Mouse (Mus musculus) megakaryocyte, embryonic 14.5 days (primary cell): Measurements from ENCODE around the gene Lct. TPM values are rescaled to one million over a fixed set of nuclear protein-coding genes. Genes with fewer than 3 reads are reported as not detected.

Experiments used
- H3K27me3 ChIP-seq: replicated peaks from 2 replicates; pipeline ENCODE3; 2012; ENCODE audit warnings: inconsistent platforms
- H3K36me3 ChIP-seq: replicated peaks from 2 replicates; pipeline ENCODE3; 2012; ENCODE audit warnings: low read length, inconsistent platforms, mixed read lengths
- H3K4me1 ChIP-seq: 2 replicates; pipeline ENCODE4 v1.6.1; 2012; ENCODE audit warnings: inconsistent platforms
- H3K4me3 ChIP-seq: replicated peaks from 2 replicates; pipeline ENCODE3; 2012; ENCODE audit warnings: moderate library complexity, mild to moderate bottlenecking, inconsistent platforms
- H3K9me3 ChIP-seq: 2 replicates; pipeline ENCODE4 v1.6.1; 2012; ENCODE audit warnings: inconsistent platforms
- FLI1 ChIP-seq: IDR thresholded peaks from 2 replicates; pipeline ENCODE4 v1.6.1; 2012; ENCODE audit warnings: low read length, inconsistent platforms, mixed read lengths
- GATA1 ChIP-seq: IDR thresholded peaks from 3 replicates; pipeline ENCODE4 v1.6.1; 2012; ENCODE audit warnings: mixed read lengths, low read length, inconsistent platforms, borderline replicate concordance
- polyA plus RNA-seq: library from polyadenylated mRNA; stranded (reverse); fragments of >175 nt; gene quantifications from 2 replicates; pipeline ENCODE4 v1.2.3, GENCODE M21; 2012; ENCODE audit warnings: low replicate concordance; ENCODE audit not compliant: insufficient read depth

Gene Lct
- polyA plus RNA-seq, 1 experiment, result not detected

- Histone ChIP-seq H3K4me1 (peaks cover 5% of the 10 kb centered on the region; the same call in 1 of the 2 replicates), H3K4me3 (no peak overlapping the region), H3K27me3 (peaks cover 4% of the 10 kb centered on the region), H3K9me3 (0 out of 2 replicates have a peak, but pooled peaks cover 4% of the 10 kb centered on the region), H3K36me3 (no peaks in the 10 kb centered on the region)
- TF ChIP-seq GATA1 (no peak), FLI1 (no peak)
Observed at GRCm38 (mm10) chr1:128303900-128304299, 24.2 kb downstream of the Lct start.

- Histone ChIP-seq H3K27me3 (peaks cover 20% of the 10 kb centered on the region), H3K4me3 (no peak overlapping the region), H3K36me3 (no peaks in the 10 kb centered on the region), H3K4me1 (peaks cover 7% of the 10 kb centered on the region; the same call in 1 of the 2 replicates), H3K9me3 (no peaks in the 10 kb centered on the region)
- TF ChIP-seq FLI1, result no peak
- no peak for TF ChIP-seq GATA1
Observed at GRCm38 (mm10) chr1:128295717-128296528, 32.2 kb downstream of the Lct start.

DNA sequence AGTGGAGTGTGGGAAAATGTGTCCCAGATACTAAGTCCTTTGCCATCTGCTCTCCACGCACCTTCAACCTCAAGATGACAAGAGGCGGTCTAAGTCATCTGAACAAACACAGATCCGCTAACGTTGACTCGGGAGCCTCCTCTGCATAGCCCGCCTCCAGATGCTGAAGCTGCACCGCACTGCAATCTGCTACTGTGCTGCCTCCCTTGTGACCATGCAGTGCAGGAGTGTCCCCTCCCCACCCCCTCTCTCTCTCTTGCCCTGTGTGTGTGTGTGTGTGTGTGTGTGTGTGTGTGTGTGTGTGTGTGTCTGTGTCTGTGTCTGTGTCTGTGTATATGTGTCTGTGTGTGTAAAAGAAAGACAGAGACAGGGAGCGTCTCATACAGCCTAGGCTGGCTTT, 32.8 kb downstream of the Lct start:
- Histone ChIP-seq H3K4me3 (no peak overlapping the region), H3K36me3 (no peaks in the 10 kb centered on the region)
- TF ChIP-seq GATA1 (no peak), FLI1 (no peak)

DNA sequence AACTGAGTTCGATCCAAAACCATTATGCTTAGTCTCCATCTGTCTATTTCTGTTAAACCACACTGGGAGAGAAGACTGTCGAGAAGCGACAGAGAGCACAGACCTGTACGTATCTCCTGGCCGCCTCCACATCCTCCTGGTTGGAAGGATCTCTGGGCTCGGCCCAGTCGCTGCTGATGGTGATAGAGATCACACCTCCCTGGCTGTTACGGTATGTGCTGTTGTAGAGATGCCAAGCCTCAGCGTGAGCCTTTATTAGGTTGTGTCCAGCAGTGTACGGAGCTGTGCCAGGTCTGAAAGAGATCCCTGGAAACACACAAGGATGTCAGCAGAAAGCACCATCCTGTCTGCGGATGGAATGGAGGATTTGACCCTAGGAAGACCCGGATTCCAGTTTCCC, 34.6 kb downstream of the Lct start:
- H3K4me1 ChIP-seq, result peaks cover 10% of the 10 kb centered on the region; the same call in 1 of the 2 replicates
- H3K4me3 ChIP-seq, result no peak overlapping the region
- no peaks in the 10 kb centered on the region for H3K9me3 ChIP-seq
- H3K36me3 ChIP-seq, result no peaks in the 10 kb centered on the region
- H3K27me3 ChIP-seq, result peaks cover 25% of the 10 kb centered on the region
- TF ChIP-seq GATA1 (no peak), FLI1 (no peak)

More for the DNA sequence above, 32.8 kb downstream of the Lct start:
- H3K9me3 ChIP-seq, result no peaks in the 10 kb centered on the region
- H3K4me1 ChIP-seq, result peaks cover 8% of the 10 kb centered on the region; the same call in 1 of the 2 replicates
- H3K27me3 ChIP-seq, result peaks cover 20% of the 10 kb centered on the region

- no peak for TF ChIP-seq GATA1
- no peak for TF ChIP-seq FLI1
- Histone ChIP-seq H3K4me1 (peaks cover 7% of the 10 kb centered on the region; the same call in 1 of the 2 replicates), H3K4me3 (no peak overlapping the region), H3K27me3 (peaks cover 19% of the 10 kb centered on the region), H3K9me3 (no peaks in the 10 kb centered on the region), H3K36me3 (no peaks in the 10 kb centered on the region)
Observed at GRCm38 (mm10) chr1:128290295-128290694, 37.8 kb downstream of the Lct start.

DNA sequence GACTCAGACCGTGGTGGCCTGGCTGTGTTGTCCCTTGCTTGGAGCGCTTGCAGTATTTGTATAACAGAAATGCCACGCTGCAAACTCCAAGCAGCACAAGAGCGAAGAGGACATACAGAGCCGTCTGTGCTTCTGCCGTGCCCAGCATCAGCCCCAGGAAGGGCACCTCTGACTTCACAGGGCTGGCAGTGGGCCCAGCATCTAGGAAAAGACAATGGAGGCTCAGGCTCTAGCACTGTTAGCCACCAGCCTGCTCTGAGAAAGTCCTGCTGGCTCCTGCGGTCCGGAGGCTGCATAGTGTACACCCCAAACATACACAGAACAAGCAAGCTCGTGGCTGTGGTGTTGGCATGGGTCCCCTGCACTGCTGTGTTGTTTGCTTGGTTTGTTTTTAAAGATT, 43.0 kb downstream of the Lct start:
- peaks cover under 1% of the 10 kb centered on the region; the same call in 1 of the 2 replicates for H3K4me1 ChIP-seq
- H3K27me3 ChIP-seq, result peaks cover 5% of the 10 kb centered on the region
- no peak overlapping the region for H3K4me3 ChIP-seq
- H3K36me3 ChIP-seq, result peaks cover 20% of the 10 kb centered on the region
- TF ChIP-seq FLI1 (no peak), GATA1 (no peak)
- no peaks in the 10 kb centered on the region; the same call in 1 of the 2 replicates for H3K9me3 ChIP-seq

GRCm38 (mm10) chr1:128284157-128284690, 43.9 kb downstream of the Lct start:
- Histone ChIP-seq H3K9me3 (no peaks in the 10 kb centered on the region; the same call in 1 of the 2 replicates), H3K4me3 (no peak overlapping the region), H3K4me1 (no peaks in the 10 kb centered on the region), H3K36me3 (peaks cover 28% of the 10 kb centered on the region), H3K27me3 (peaks cover 3% of the 10 kb centered on the region)
- TF ChIP-seq FLI1 (no peak), GATA1 (no peak)

DNA sequence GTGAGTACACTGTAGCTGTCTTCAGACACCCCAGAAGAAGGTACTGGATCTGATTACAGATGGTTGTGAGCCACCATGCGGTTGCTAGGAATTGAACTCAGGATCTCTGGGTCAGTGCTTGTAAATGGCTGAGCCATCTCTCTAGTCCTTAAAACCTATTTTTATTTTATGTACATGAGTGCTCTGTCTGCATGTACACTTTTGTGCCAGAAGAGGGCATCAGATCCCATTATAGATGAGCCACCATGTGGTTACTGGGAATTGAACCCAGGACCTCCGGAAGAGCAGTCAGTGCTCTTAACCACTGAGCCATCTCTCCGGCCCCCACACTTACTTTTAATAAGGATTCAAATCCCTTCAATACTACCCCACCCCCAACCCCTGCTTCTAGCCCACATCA, 45.2 kb downstream of the Lct start:
- peaks cover 41% of the 10 kb centered on the region for H3K36me3 ChIP-seq
- no peak overlapping the region for H3K4me3 ChIP-seq
- no peaks in the 10 kb centered on the region for H3K27me3 ChIP-seq
- TF ChIP-seq FLI1 (no peak), GATA1 (no peak)
- H3K4me1 ChIP-seq, result no peaks in the 10 kb centered on the region
- no peaks in the 10 kb centered on the region; the same call in 1 of the 2 replicates for H3K9me3 ChIP-seq

GRCm38 (mm10) chr1:128281753-128282152, 46.4 kb downstream of the Lct start:
- H3K9me3 ChIP-seq, result no peaks in the 10 kb centered on the region; the same call in 1 of the 2 replicates
- TF ChIP-seq GATA1 (no peak), FLI1 (no peak)
- H3K4me1 ChIP-seq, result no peaks in the 10 kb centered on the region
- no peaks in the 10 kb centered on the region for H3K27me3 ChIP-seq
- no peak overlapping the region for H3K4me3 ChIP-seq
- H3K36me3 ChIP-seq, result peaks cover 53% of the 10 kb centered on the region

DNA sequence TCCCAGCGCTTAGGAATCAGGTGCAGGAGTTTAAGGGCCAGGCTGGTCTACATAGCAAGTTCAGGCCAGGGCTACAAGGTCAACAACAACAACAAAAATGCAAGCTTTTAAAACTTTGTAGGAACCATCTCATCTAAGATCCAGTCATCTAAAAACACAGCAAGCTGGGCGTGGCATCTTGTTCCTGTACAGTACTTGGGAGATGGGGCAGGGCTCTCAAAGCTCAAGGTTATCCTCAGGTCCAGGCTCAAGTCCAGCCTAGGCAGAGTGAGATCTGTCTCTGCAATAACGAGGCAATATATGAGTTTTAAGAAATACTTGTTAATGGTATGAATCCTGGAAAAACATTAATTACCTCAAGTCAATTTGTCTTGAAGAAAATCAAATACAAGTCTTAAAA, 49.6 kb downstream of the Lct start:
- TF ChIP-seq FLI1 (no peak), GATA1 (no peak)
- no peak overlapping the region for H3K4me3 ChIP-seq
- peaks cover 85% of the 10 kb centered on the region for H3K36me3 ChIP-seq
- H3K9me3 ChIP-seq, result no peaks in the 10 kb centered on the region; the same call in 1 of the 2 replicates
- H3K4me1 ChIP-seq, result peaks cover 3% of the 10 kb centered on the region; the same call in 1 of the 2 replicates
- H3K27me3 ChIP-seq, result no peaks in the 10 kb centered on the region
